Mouse (Mus musculus) spleen, adult 2 months (tissue): ENCODE measurements at regions not wholly inside any gene's neighbourhood (a gene's known extent, or its start where the extent isn't known, plus 50 kb on each side); places are given as distances from the start of the nearest gene placed in this dataset.

Experiments used
- CTCF ChIP-seq: fragments of 200-500 bp; IDR thresholded peaks from 2 replicates; pipeline ENCODE4 v1.5.1; 2011; ENCODE audit warnings: mild to moderate bottlenecking, inconsistent platforms; ENCODE audit not compliant: insufficient read depth, insufficient read length, insufficient replicate concordance; ENCODE audit errors: extremely low read depth
- POLR2A ChIP-seq: fragments of 200-500 bp; IDR thresholded peaks from 2 replicates; pipeline ENCODE4 v1.6.1; 2011; ENCODE audit warnings: low read depth, low read length, inconsistent platforms

DNA sequence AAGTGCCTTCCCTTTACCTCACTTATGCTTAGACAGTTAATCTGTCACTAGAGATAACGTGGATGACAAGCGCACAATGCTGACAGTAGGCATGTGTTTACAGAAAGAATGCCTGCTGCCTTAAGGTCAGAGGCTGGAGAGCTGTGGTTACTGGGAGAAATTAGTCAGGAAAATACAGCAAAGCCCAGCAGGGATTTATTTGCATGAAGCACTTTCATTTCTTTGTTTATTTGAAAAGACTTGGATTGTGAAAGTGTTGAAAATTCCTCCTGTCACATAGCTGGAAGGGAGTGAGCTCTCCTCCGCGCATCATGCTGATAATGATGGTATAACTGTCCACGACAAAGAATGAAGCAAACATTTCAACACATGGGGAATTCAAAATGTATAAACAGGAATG lies 237.5 kb upstream of the Speer4f2 start:
- TF ChIP-seq CTCF (no peak), POLR2A (no peak)
